Mouse (Mus musculus) hindbrain, embryonic 13.5 days (tissue): ENCODE results near the gene Il18. TPM values are rescaled to one million over a fixed set of nuclear protein-coding genes. Genes with fewer than 3 reads are reported as not detected.
"Not testable (repeated sequence)": the region's sequence is repeated elsewhere in the genome, so short reads cannot be mapped to it uniquely, and the experiment has no call there.

Source experiments
- ATAC-seq: fragments of 200-750 bp; cut with Nextera tagmentation; 2 replicates; pipeline ENCODE4 v1.8.0; 2017; ENCODE audit warnings: moderate TSS enrichment; ENCODE audit not compliant: low FRiP score
- H3K27ac ChIP-seq: fragments of 300-500 bp; sonication (generic); 2 replicates; pipeline ENCODE4 v1.5.1; 2015; ENCODE audit warnings: inconsistent platforms, mild to moderate bottlenecking, moderate library complexity
- H3K27me3 ChIP-seq: fragments of 300-500 bp; sonication (generic); 2 replicates; pipeline ENCODE4 v1.6.1; 2015; ENCODE audit warnings: mild to moderate bottlenecking, inconsistent platforms
- H3K36me3 ChIP-seq: fragments of 300-500 bp; sonication (generic); 2 replicates; pipeline ENCODE4 v1.6.1; 2015; ENCODE audit warnings: mild to moderate bottlenecking, inconsistent platforms
- H3K4me1 ChIP-seq: fragments of 300-500 bp; sonication (generic); replicated peaks from 2 replicates; pipeline ENCODE4 v1.6.1; 2015; ENCODE audit warnings: inconsistent platforms
- H3K4me2 ChIP-seq: fragments of 300-500 bp; sonication (generic); 2 replicates; pipeline ENCODE4 v1.6.1; 2015; ENCODE audit warnings: inconsistent platforms, mild to moderate bottlenecking, moderate library complexity
- H3K4me3 ChIP-seq: fragments of 300-500 bp; sonication (generic); 2 replicates; pipeline ENCODE4 v1.5.1; 2015; ENCODE audit warnings: mild to moderate bottlenecking, inconsistent platforms
- H3K9ac ChIP-seq: fragments of 300-500 bp; sonication (generic); 2 replicates; pipeline ENCODE4 v1.6.1; 2015; ENCODE audit warnings: mild to moderate bottlenecking, inconsistent platforms
- H3K9me3 ChIP-seq: fragments of 300-500 bp; sonication (generic); 2 replicates; pipeline ENCODE4 v1.6.1; 2016; ENCODE audit warnings: inconsistent platforms
- WGBS: fragments of 180-500 bp; shearing (Covaris S2); methylation state at CpG from one replicate; pipeline ENCODE4 v1.1.7; 2015; 5-methylcytosine and 5-hydroxymethylcytosine counted together
- polyA plus RNA-seq: library from polyadenylated mRNA; unstranded; fragments of >200 nt; fragmentation: Nextera tagmentation; extraction: Ambion mirVana; gene quantifications from 2 replicates; pipeline ENCODE4 v1.2.1, GENCODE M21; 2015

The Il18 gene
- polyA plus RNA-seq, 1 experiment from 2014 or later = 17.9 TPM

GRCm38 (mm10) chr9:50616766-50617603 lies 62.4 kb downstream of the Il18 start, which contains the start of the genes Pih1d2 and Nkapd1:
Gene Pih1d2, plus strand, starts transcription at chr9:50617321.
Gene Nkapd1, minus strand, starts transcription at chr9:50617464.
- ATAC-seq = peak; percentile 96
- peak within 1 kb of the TSS; percentile 96 for H3K27ac ChIP-seq
- H3K4me1 ChIP-seq = peaks cover 25% of the 10 kb centered on the region
- peak within 1 kb of the TSS; percentile 97 for H3K9ac ChIP-seq
- peaks cover 33% of the 10 kb centered on the region for H3K36me3 ChIP-seq
- H3K27me3 ChIP-seq = no peaks in the 10 kb centered on the region
- H3K4me3 ChIP-seq = peak within 1 kb of the TSS; percentile 100
- whole genome bisulfite sequencing = under 1% methylated on average over 80 of the region's 81 CpGs
- peak within 1 kb of the TSS; percentile 90 for H3K4me2 ChIP-seq
- H3K9me3 ChIP-seq = no peaks in the 10 kb centered on the region

GRCm38 (mm10) chr9:50617794-50618330 lies 63.2 kb downstream of the Il18 start:
- 65% methylated on average over 9 of the region's 9 CpGs for WGBS
- Histone ChIP-seq H3K27me3 (no peaks in the 10 kb centered on the region), H3K4me2 (peak overlapping the region; percentile 90), H3K4me3 (peak overlapping the region; percentile 100), H3K9me3 (no peaks in the 10 kb centered on the region), H3K36me3 (peaks cover 25% of the 10 kb centered on the region), H3K9ac (0 out of 2 replicates have a peak overlapping the region, but pooled peaks have one; percentile 53), H3K27ac (no peak overlapping the region), H3K4me1 (peaks cover 25% of the 10 kb centered on the region)
- 0 out of 2 replicates have a peak, but pooled peaks have one; percentile 6 for ATAC-seq

GRCm38 (mm10) chr9:50630903-50631302 lies 76.3 kb downstream of the Il18 start:
- H3K9ac ChIP-seq, H3K4me1 ChIP-seq, ATAC-seq, H3K27ac ChIP-seq, H3K27me3 ChIP-seq, H3K4me2 ChIP-seq, H3K4me3 ChIP-seq, H3K9me3 ChIP-seq: not testable (repeated sequence)
- WGBS = 93% methylated on average over 6 of the region's 8 CpGs
- H3K36me3 ChIP-seq = peaks cover 31% of the 10 kb centered on the region

Other genes with a start within 250 kb of the Il18 start
- 142 and 149 TPM in 2 replicates for gene Rpl10-ps3, start 209.9 kb upstream of the Il18 start, polyA plus RNA-seq
- 0.48 and 0.63 TPM in 2 replicates for gene Plet1, start 60.3 kb upstream of the Il18 start, polyA plus RNA-seq
- gene Pts, start 26.1 kb upstream of the Il18 start, polyA plus RNA-seq = 119 and 128 TPM in 2 replicates
- gene Bco2, start 354 bp downstream of the Il18 start, polyA plus RNA-seq = 0.30 and 0.35 TPM in 2 replicates
- 0.22 and 0.38 TPM in 2 replicates for gene Tex12, start 6.5 kb downstream of the Il18 start, polyA plus RNA-seq
- gene Sdhd, start 49.0 kb downstream of the Il18 start, polyA plus RNA-seq = 221 and 228 TPM in 2 replicates
- 373 and 382 TPM in 2 replicates for gene Timm8b, start 49.1 kb downstream of the Il18 start, polyA plus RNA-seq
- 5.7 and 7.5 TPM in 2 replicates for gene Pih1d2, start 62.5 kb downstream of the Il18 start, polyA plus RNA-seq
- 24.5 and 25.9 TPM in 2 replicates for gene Nkapd1, start 62.6 kb downstream of the Il18 start, polyA plus RNA-seq
- gene Dlat, start 105.0 kb downstream of the Il18 start, polyA plus RNA-seq = 45.0 and 46.3 TPM in 2 replicates
- 35.0 and 36.4 TPM in 2 replicates for gene Dixdc1, start 184.7 kb downstream of the Il18 start, polyA plus RNA-seq
- gene 2310030G06Rik, start 191.7 kb downstream of the Il18 start, polyA plus RNA-seq = 1.1 and 1.9 TPM in 2 replicates
- 10.7 and 11.3 TPM in 2 replicates for gene Cryab, start 196.5 kb downstream of the Il18 start, polyA plus RNA-seq
- 1.3 and 1.7 TPM in 2 replicates for gene Hspb2, start 197.5 kb downstream of the Il18 start, polyA plus RNA-seq
- gene Fdxacb1, start 213.4 kb downstream of the Il18 start, polyA plus RNA-seq = 11.5 and 12.3 TPM in 2 replicates
- gene Alg9, start 220.2 kb downstream of the Il18 start, polyA plus RNA-seq = 47.2 and 53.7 TPM in 2 replicates
- gene 1110032A03Rik, start 220.7 kb downstream of the Il18 start, polyA plus RNA-seq = 60.4 and 64.6 TPM in 2 replicates